Mouse (Mus musculus): ENCODE data around the gene Cyp17a1.

- TF ChIP-seq CTCF (IDR thresholded peaks at IDR 0.05; ENCODE audit: borderline replicate concordance, control insufficient read depth, extremely low read depth, insufficient read depth, low read length, poor library complexity) (no peak), POLR2A (IDR thresholded peaks at IDR 0.05; ENCODE audit: control insufficient read depth, extremely low read depth, insufficient read depth, low read length, poor library complexity) (no peak)
Observed at GRCm38 (mm10) chr19:46623194-46623667, 49.7 kb downstream of the Cyp17a1 start.
